Mouse (Mus musculus): ENCODE results near the gene Tyro3. TPM values are rescaled to one million over a fixed set of nuclear protein-coding genes. Genes with fewer than 3 reads are reported as not detected.
A peak's percentile ranks its signal among the peaks of the same experiment; 100 is the strongest.

Gene Tyro3
- polyA plus RNA-seq, 1 experiment from 2014 or later: 26.7 TPM

- DNase-seq (ENCODE audit: low spot score) (no peak), ATAC-seq (ENCODE audit: low FRiP score) (no peak)
- H3K4me2 ChIP-seq (replicated peaks): no peak overlapping the region
- H3K4me1 ChIP-seq (replicated peaks; ENCODE audit: control insufficient read depth, insufficient read depth, low read length): no peaks in the 10 kb centered on the region
- no peak overlapping the region for H3K4me3 ChIP-seq (replicated peaks; ENCODE audit: low read length)
- H3K9me3 ChIP-seq (ENCODE audit: control insufficient read depth, low read length): no peaks in the 10 kb centered on the region
- no peak overlapping the region for H3K9ac ChIP-seq
- WGBS: 93% methylated on average over 6 of the region's 6 CpGs
- no peaks in the 10 kb centered on the region for H3K27me3 ChIP-seq (ENCODE audit: control insufficient read depth, insufficient read depth, low read length)
- H3K36me3 ChIP-seq (replicated peaks; ENCODE audit: control insufficient read depth, insufficient read depth): peaks cover 68% of the 10 kb centered on the region
- no peak overlapping the region for H3K27ac ChIP-seq
These were observed 30.3 kb upstream of the Tyro3 start for GRCm38 (mm10) chr2:119767246-119767645.

GRCm38 (mm10) chr2:119787206-119787883, 10.2 kb upstream of the Tyro3 start, which contains the start of gene Rpap1:
Gene Rpap1, minus strand, starts transcription at chr2:119787537.
- WGBS: under 1% methylated on average over 44 of the region's 44 CpGs
- ATAC-seq (ENCODE audit: low FRiP score) (peak; percentile 95), DNase-seq (ENCODE audit: low spot score) (peak; percentile 87)
- peak within 1 kb of the TSS; percentile 92 for H3K27ac ChIP-seq
- H3K4me2 ChIP-seq (replicated peaks): peak within 1 kb of the TSS; percentile 84
- H3K36me3 ChIP-seq (replicated peaks; ENCODE audit: control insufficient read depth, insufficient read depth): peaks cover 8% of the 10 kb centered on the region
- peak within 1 kb of the TSS; percentile 53 for H3K4me3 ChIP-seq (replicated peaks; ENCODE audit: low read length)
- H3K9me3 ChIP-seq (ENCODE audit: control insufficient read depth, low read length): no peaks in the 10 kb centered on the region
- H3K27me3 ChIP-seq (ENCODE audit: control insufficient read depth, insufficient read depth, low read length): no peaks in the 10 kb centered on the region
- H3K4me1 ChIP-seq (replicated peaks; ENCODE audit: control insufficient read depth, insufficient read depth, low read length): peaks cover 7% of the 10 kb centered on the region
- peak within 1 kb of the TSS; percentile 82 for H3K9ac ChIP-seq

- no peaks in the 10 kb centered on the region for H3K27me3 ChIP-seq (ENCODE audit: control insufficient read depth, insufficient read depth, low read length)
- ATAC-seq (ENCODE audit: low FRiP score): no peak
- H3K9ac ChIP-seq: no peak overlapping the region
- no peak overlapping the region for H3K27ac ChIP-seq
- 97% methylated on average over 2 of the region's 2 CpGs for WGBS
- H3K36me3 ChIP-seq (replicated peaks; ENCODE audit: control insufficient read depth, insufficient read depth): no peaks in the 10 kb centered on the region
- no peaks in the 10 kb centered on the region for H3K9me3 ChIP-seq (ENCODE audit: control insufficient read depth, low read length)
- no peak overlapping the region for H3K4me2 ChIP-seq (replicated peaks)
- H3K4me3 ChIP-seq (replicated peaks; ENCODE audit: low read length): no peak overlapping the region
- DNase-seq (ENCODE audit: low spot score): no peak
- peaks cover 7% of the 10 kb centered on the region for H3K4me1 ChIP-seq (replicated peaks; ENCODE audit: control insufficient read depth, insufficient read depth, low read length)
These were observed 7.5 kb upstream of the Tyro3 start for GRCm38 (mm10) chr2:119789996-119790395.

GRCm38 (mm10) chr2:119798246-119798927, 854 bp downstream of the Tyro3 start:
- no peaks in the 10 kb centered on the region for H3K36me3 ChIP-seq (replicated peaks; ENCODE audit: control insufficient read depth, insufficient read depth)

GRCm38 (mm10) chr2:119799181-119799960, 1.8 kb downstream of the Tyro3 start:
- H3K36me3 ChIP-seq (replicated peaks; ENCODE audit: control insufficient read depth, insufficient read depth): no peaks in the 10 kb centered on the region
- ATAC-seq (ENCODE audit: low FRiP score) (peak; percentile 66), DNase-seq (ENCODE audit: low spot score) (no peak)
- WGBS: under 1% methylated on average over 57 of the region's 89 CpGs
- peaks cover 16% of the 10 kb centered on the region; the same call in 1 of the 2 replicates for H3K27me3 ChIP-seq (ENCODE audit: control insufficient read depth, insufficient read depth, low read length)
- no peaks in the 10 kb centered on the region for H3K9me3 ChIP-seq (ENCODE audit: control insufficient read depth, low read length)
- H3K27ac ChIP-seq: peak overlapping the region; percentile 47
- peak overlapping the region; percentile 96 for H3K4me2 ChIP-seq (replicated peaks)
- H3K9ac ChIP-seq: peak overlapping the region; percentile 84
- H3K4me3 ChIP-seq (replicated peaks; ENCODE audit: low read length): peak overlapping the region; percentile 94
- peaks cover 33% of the 10 kb centered on the region; the same call in 1 of the 2 replicates for H3K4me1 ChIP-seq (replicated peaks; ENCODE audit: control insufficient read depth, insufficient read depth, low read length)

More at GRCm38 (mm10) chr2:119798246-119798927, 854 bp downstream of the Tyro3 start:
- Histone ChIP-seq H3K9me3 (ENCODE audit: control insufficient read depth, low read length) (no peaks in the 10 kb centered on the region), H3K4me1 (replicated peaks; ENCODE audit: control insufficient read depth, insufficient read depth, low read length) (peaks cover 23% of the 10 kb centered on the region; the same call in 1 of the 2 replicates), H3K9ac (no peak overlapping the region), H3K27me3 (ENCODE audit: control insufficient read depth, insufficient read depth, low read length) (peaks cover 16% of the 10 kb centered on the region; the same call in 1 of the 2 replicates), H3K4me2 (replicated peaks) (no peak overlapping the region), H3K27ac (no peak overlapping the region), H3K4me3 (replicated peaks; ENCODE audit: low read length) (peak overlapping the region; percentile 94)
- 12% methylated on average over 13 of the region's 13 CpGs for whole genome bisulfite sequencing
- DNase-seq (ENCODE audit: low spot score) (peak; percentile 56), ATAC-seq (ENCODE audit: low FRiP score) (no peak)

GRCm38 (mm10) chr2:119799961-119800550, 2.5 kb downstream of the Tyro3 start:
- ATAC-seq (ENCODE audit: low FRiP score): peak; percentile 38; the same call in 1 of the 2 replicates
- Histone ChIP-seq H3K4me2 (replicated peaks) (peak overlapping the region; percentile 96), H3K4me1 (replicated peaks; ENCODE audit: control insufficient read depth, insufficient read depth, low read length) (peaks cover 38% of the 10 kb centered on the region; the same call in 1 of the 2 replicates), H3K4me3 (replicated peaks; ENCODE audit: low read length) (peak overlapping the region; percentile 94), H3K9ac (peak overlapping the region; percentile 84), H3K27me3 (ENCODE audit: control insufficient read depth, insufficient read depth, low read length) (peaks cover 16% of the 10 kb centered on the region; the same call in 1 of the 2 replicates), H3K9me3 (ENCODE audit: control insufficient read depth, low read length) (no peaks in the 10 kb centered on the region), H3K27ac (peak overlapping the region; percentile 47; the same call in 1 of the 2 replicates), H3K36me3 (replicated peaks; ENCODE audit: control insufficient read depth, insufficient read depth) (no peaks in the 10 kb centered on the region)
- WGBS: under 1% methylated on average over 27 of the region's 27 CpGs
- no peak for DNase-seq (ENCODE audit: low spot score)

- Histone ChIP-seq H3K4me1 (replicated peaks; ENCODE audit: control insufficient read depth, insufficient read depth, low read length) (peaks cover 41% of the 10 kb centered on the region; the same call in 1 of the 2 replicates), H3K9me3 (ENCODE audit: control insufficient read depth, low read length) (no peaks in the 10 kb centered on the region), H3K36me3 (replicated peaks; ENCODE audit: control insufficient read depth, insufficient read depth) (0 out of 2 replicates have a peak, but pooled peaks cover 3% of the 10 kb centered on the region), H3K9ac (peak overlapping the region; percentile 84), H3K27ac (no peak overlapping the region), H3K4me3 (replicated peaks; ENCODE audit: low read length) (peak overlapping the region; percentile 94), H3K4me2 (replicated peaks) (peak overlapping the region; percentile 96), H3K27me3 (ENCODE audit: control insufficient read depth, insufficient read depth, low read length) (peaks cover 16% of the 10 kb centered on the region; the same call in 1 of the 2 replicates)
- ATAC-seq (ENCODE audit: low FRiP score) (no peak), DNase-seq (ENCODE audit: low spot score) (no peak)
- 50% methylated on average over 15 of the region's 15 CpGs for WGBS
These were observed 3.6 kb downstream of the Tyro3 start for GRCm38 (mm10) chr2:119800876-119801846.

Data from hindbrain, embryonic 14.5 days (tissue).